Mouse (Mus musculus) mouse embryonic stem cell (cell line): ENCODE measurements at regions not wholly inside any gene's neighbourhood (a gene's known extent, or its start where the extent isn't known, plus 50 kb on each side); places are given as distances from the start of the nearest gene placed in this dataset.

Experiments
- in situ Hi-C, 2 experiments: fragments of 300-500 bp; cut with MboI; formaldehyde crosslinking; loops; 1 replicate in 1 of 2; 3 replicates in 1 of 2; pipeline ENCODE4 v1.14.3; 2019 to 2020; ENCODE audit warnings: low sequenced_read_pairs in 2 of 2, low pct_unique_long_range_greater_than_20kb in 1 of 2, mixed read lengths in 1 of 2; ENCODE audit not compliant: unreplicated experiment in 1 of 2

GRCm38 (mm10) chr10:111711519-111712113 lies 205.5 kb downstream of the Phlda1 start:
- in situ Hi-C loops, result no loop called here

GRCm38 (mm10) chr10:111712991-111713390 lies 206.9 kb downstream of the Phlda1 start:
- in situ Hi-C loops, result no loop called here

- in situ Hi-C loops, result no loop called here
Measured at GRCm38 (mm10) chr10:111713676-111714075, 207.6 kb downstream of the Phlda1 start.

- in situ Hi-C loops, result no loop called here
Measured at GRCm38 (mm10) chr10:111715172-111715571, 209.1 kb downstream of the Phlda1 start.

GRCm38 (mm10) chr10:111719632-111720031 lies 213.5 kb downstream of the Phlda1 start:
- in situ Hi-C loops, result no loop called here

GRCm38 (mm10) chr10:111721068-111721467 lies 215.0 kb downstream of the Phlda1 start:
- in situ Hi-C loops, result no loop called here

- in situ Hi-C loops, result no loop called here
Measured at GRCm38 (mm10) chr10:111723885-111724284, 217.8 kb downstream of the Phlda1 start.

GRCm38 (mm10) chr10:111724574-111725414 lies 218.7 kb downstream of the Phlda1 start:
- in situ Hi-C loops, result no loop called here

- in situ Hi-C loops, result no loop called here
Measured at GRCm38 (mm10) chr10:111736026-111736425, 229.9 kb downstream of the Phlda1 start.

GRCm38 (mm10) chr10:111739471-111740138 lies 232.9 kb upstream of the Krr1 start:
- in situ Hi-C loops, result no loop called here

- in situ Hi-C loops, result no loop called here
Measured at GRCm38 (mm10) chr10:111740586-111741265, 231.7 kb upstream of the Krr1 start.

- in situ Hi-C loops, result no loop called here
Measured at GRCm38 (mm10) chr10:111741301-111741945, 231.0 kb upstream of the Krr1 start.

GRCm38 (mm10) chr10:111743291-111743690 lies 229.2 kb upstream of the Krr1 start:
- in situ Hi-C loops, result no loop called here

- in situ Hi-C loops, result no loop called here
Measured at GRCm38 (mm10) chr10:111745116-111745515, 227.3 kb upstream of the Krr1 start.

GRCm38 (mm10) chr10:111746067-111746878 lies 226.2 kb upstream of the Krr1 start:
- in situ Hi-C loops, result no loop called here

- in situ Hi-C loops, result no loop called here
Measured at GRCm38 (mm10) chr10:111746879-111747477, 225.5 kb upstream of the Krr1 start.

GRCm38 (mm10) chr10:111748482-111748881 lies 224.0 kb upstream of the Krr1 start:
- in situ Hi-C loops, result no loop called here
